Mouse (Mus musculus) stomach, embryonic 14.5 days (tissue): ENCODE data around the gene Gnb1. TPM values are rescaled to one million over a fixed set of nuclear protein-coding genes. Genes with fewer than 3 reads are reported as not detected.

ENCODE experiments used
- ATAC-seq: fragments of 200-750 bp; cut with Nextera tagmentation; 2 replicates; pipeline ENCODE4 v1.8.0; 2017; ENCODE audit warnings: low read depth, moderate TSS enrichment; ENCODE audit not compliant: insufficient number of reproducible peaks, insufficient read depth, low FRiP score
- H3K27ac ChIP-seq: fragments of 300-500 bp; sonication (generic); 2 replicates; pipeline ENCODE4 v1.5.1; 2014; ENCODE audit warnings: mild to moderate bottlenecking, low read length, moderate library complexity, mixed read lengths
- H3K27me3 ChIP-seq: fragments of 300-500 bp; sonication (generic); 2 replicates; pipeline ENCODE4 v1.6.1; 2014; ENCODE audit warnings: low read length, control low read depth, mixed read lengths; ENCODE audit not compliant: control insufficient read depth, insufficient read depth
- H3K36me3 ChIP-seq: fragments of 300-500 bp; sonication (generic); 2 replicates; pipeline ENCODE4 v1.6.1; 2014; ENCODE audit warnings: mild to moderate bottlenecking, control low read depth, low read length, moderate library complexity, mixed read lengths; ENCODE audit not compliant: control insufficient read depth, insufficient read depth
- H3K4me1 ChIP-seq: fragments of 300-500 bp; sonication (generic); 2 replicates; pipeline ENCODE4 v1.6.1; 2014; ENCODE audit warnings: low read length, control low read depth, mixed read lengths; ENCODE audit not compliant: control insufficient read depth, insufficient read depth
- H3K4me2 ChIP-seq: fragments of 300-500 bp; sonication (generic); replicated peaks from 2 replicates; pipeline ENCODE4 v1.6.1; 2014; ENCODE audit warnings: low read depth, low read length, control low read depth
- H3K4me3 ChIP-seq: fragments of 300-500 bp; sonication (generic); 2 replicates; pipeline ENCODE4 v1.5.1; 2014; ENCODE audit warnings: low read depth, low read length, control low read depth
- H3K9ac ChIP-seq: fragments of 300-500 bp; sonication (generic); replicated peaks from 2 replicates; pipeline ENCODE4 v1.6.1; 2014; ENCODE audit warnings: low read depth, mild to moderate bottlenecking, control low read depth, low read length, moderate library complexity, mixed read lengths
- H3K9me3 ChIP-seq: fragments of 300-500 bp; sonication (generic); 2 replicates; pipeline ENCODE4 v1.6.1; 2016; ENCODE audit warnings: low read depth, low read length, control low read depth; ENCODE audit not compliant: control insufficient read depth
- WGBS: fragments of 180-500 bp; shearing (Covaris S2); extraction: QIAGEN DNeasy Blood & Tissue Kit; methylation state at CpG from one replicate; pipeline ENCODE4 v1.1.7; 2014; 5-methylcytosine and 5-hydroxymethylcytosine counted together
- polyA plus RNA-seq: library from polyadenylated mRNA; unstranded; fragments of >200 nt; fragmentation: Nextera tagmentation; extraction: Ambion mirVana; gene quantifications from 2 replicates; pipeline ENCODE4 v1.2.1, GENCODE M21; 2014

Gene Gnb1
- polyA plus RNA-seq, 1 experiment from 2014 or later: 525 TPM

DNA sequence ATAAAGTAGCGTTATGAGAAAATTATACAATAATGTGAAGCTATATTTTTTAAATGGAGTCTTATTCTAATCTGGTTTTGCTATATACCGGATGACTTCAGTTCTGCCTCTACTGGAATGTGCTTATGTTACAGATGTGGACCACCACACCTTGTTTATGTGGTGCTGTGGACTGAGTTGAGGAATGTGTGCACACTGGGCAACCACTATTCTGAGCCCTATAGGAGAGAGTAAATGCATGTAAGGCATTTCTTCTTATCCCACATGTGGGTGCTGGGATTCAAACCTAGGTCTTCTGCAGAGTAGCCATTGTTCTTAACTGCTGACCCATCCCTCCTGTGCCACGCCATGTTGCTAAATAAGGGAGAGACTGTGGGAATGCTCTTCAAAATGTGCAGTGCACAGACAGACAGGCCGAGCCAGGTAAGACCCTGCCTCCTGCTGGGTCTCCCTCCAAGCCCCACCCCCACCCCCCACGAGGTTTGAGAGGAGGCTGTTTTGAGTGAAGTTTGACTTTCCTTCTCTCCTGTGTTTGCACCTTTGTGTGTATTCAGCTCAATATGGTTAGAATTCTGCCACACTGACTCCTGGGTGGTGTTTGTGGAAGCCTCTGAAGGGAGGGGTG, 14.6 kb downstream of the Gnb1 start:
- Histone ChIP-seq H3K27ac (no peak overlapping the region), H3K9ac (no peak overlapping the region)
- no peak for ATAC-seq

DNA sequence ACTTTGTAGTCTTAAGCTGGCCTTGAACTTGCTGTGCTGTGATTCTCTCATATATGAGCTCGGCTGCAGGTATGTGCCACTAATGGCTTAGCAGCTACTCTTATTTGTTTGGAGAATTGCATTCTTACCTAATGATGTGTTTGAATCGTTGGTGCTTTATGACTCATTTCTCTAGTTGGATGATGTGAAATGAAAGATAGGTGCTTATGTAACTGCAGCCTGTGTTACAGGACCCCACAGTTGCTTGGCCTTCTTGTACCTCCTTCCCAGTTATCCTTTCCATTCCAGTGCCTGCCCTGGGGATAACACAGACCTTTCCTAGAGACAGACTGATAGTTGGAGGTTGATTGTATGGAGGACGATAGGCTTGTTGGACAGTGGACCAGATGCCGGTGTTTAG, 17.5 kb downstream of the Gnb1 start:
- H3K9ac ChIP-seq: no peak overlapping the region
- no peaks in the 10 kb centered on the region for H3K36me3 ChIP-seq
- H3K9me3 ChIP-seq: no peaks in the 10 kb centered on the region
- no peak overlapping the region for H3K4me3 ChIP-seq
- peaks cover 8% of the 10 kb centered on the region for H3K4me1 ChIP-seq
- no peak overlapping the region for H3K27ac ChIP-seq
- WGBS: 79% methylated on average over 4 of the region's 4 CpGs
- no peak overlapping the region for H3K4me2 ChIP-seq
- no peak for ATAC-seq
- H3K27me3 ChIP-seq: no peaks in the 10 kb centered on the region

More for the DNA sequence above, 14.6 kb downstream of the Gnb1 start:
- peaks cover 8% of the 10 kb centered on the region for H3K4me1 ChIP-seq
- H3K9me3 ChIP-seq: no peaks in the 10 kb centered on the region
- no peaks in the 10 kb centered on the region for H3K27me3 ChIP-seq
- no peak overlapping the region for H3K4me3 ChIP-seq
- no peak overlapping the region for H3K4me2 ChIP-seq
- H3K36me3 ChIP-seq: no peaks in the 10 kb centered on the region
- WGBS: 82% methylated on average over 5 of the region's 5 CpGs

DNA sequence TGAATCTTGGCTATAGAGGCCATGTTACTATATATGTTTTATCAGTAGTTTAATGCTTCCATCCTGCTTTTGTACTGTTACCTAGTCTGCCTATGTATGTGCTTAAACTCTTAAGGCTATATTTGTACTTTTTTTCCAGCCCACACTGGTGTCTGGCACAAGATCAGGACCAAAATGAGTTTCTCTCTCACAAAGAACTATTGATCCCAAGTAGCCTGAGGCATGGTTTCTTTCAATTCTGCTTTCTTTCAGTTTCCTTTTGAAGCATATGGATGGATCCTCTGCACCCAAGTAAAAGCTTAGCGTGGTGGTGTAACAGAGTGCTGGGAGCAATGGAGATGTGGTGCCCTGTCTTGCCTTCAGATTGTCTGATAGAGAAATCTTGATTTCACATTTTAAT, 19.8 kb downstream of the Gnb1 start:
- H3K4me1 ChIP-seq: no peaks in the 10 kb centered on the region
- no peaks in the 10 kb centered on the region for H3K27me3 ChIP-seq
- 86% methylated on average over 1 of the region's 1 CpGs for WGBS
- no peak for ATAC-seq
- H3K27ac ChIP-seq: no peak overlapping the region
- H3K4me3 ChIP-seq: no peak overlapping the region
- H3K36me3 ChIP-seq: 0 out of 2 replicates have a peak, but pooled peaks cover 3% of the 10 kb centered on the region
- no peak overlapping the region for H3K9ac ChIP-seq
- H3K4me2 ChIP-seq: no peak overlapping the region
- no peaks in the 10 kb centered on the region for H3K9me3 ChIP-seq

DNA sequence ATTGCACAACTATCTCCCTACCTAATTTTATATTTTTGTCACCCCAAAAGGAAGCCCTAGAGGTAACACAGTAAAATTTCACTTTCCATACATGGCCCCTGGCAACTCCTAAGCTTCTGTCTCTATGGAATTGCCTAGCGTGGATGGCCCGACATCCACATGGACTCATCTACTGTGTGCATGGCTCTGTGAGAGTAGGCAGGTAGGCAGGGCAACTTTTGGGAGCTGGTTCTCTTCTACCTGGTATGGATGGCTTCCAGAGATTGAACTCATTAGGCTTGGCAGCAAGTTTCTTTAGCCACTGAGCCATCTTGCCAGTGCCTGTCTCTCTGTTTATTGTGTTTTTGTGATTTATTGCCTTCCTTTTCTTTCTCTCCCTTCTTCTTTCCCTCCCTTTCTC, 23.6 kb downstream of the Gnb1 start:
- H3K9ac ChIP-seq: no peak overlapping the region
- no peaks in the 10 kb centered on the region for H3K4me1 ChIP-seq
- no peak overlapping the region for H3K4me3 ChIP-seq
- 0 out of 2 replicates have a peak, but pooled peaks cover 3% of the 10 kb centered on the region for H3K36me3 ChIP-seq
- H3K27me3 ChIP-seq: no peaks in the 10 kb centered on the region
- H3K4me2 ChIP-seq: no peak overlapping the region
- 89% methylated on average over 2 of the region's 2 CpGs for WGBS
- ATAC-seq: no peak
- no peak overlapping the region for H3K27ac ChIP-seq
- H3K9me3 ChIP-seq: no peaks in the 10 kb centered on the region

DNA sequence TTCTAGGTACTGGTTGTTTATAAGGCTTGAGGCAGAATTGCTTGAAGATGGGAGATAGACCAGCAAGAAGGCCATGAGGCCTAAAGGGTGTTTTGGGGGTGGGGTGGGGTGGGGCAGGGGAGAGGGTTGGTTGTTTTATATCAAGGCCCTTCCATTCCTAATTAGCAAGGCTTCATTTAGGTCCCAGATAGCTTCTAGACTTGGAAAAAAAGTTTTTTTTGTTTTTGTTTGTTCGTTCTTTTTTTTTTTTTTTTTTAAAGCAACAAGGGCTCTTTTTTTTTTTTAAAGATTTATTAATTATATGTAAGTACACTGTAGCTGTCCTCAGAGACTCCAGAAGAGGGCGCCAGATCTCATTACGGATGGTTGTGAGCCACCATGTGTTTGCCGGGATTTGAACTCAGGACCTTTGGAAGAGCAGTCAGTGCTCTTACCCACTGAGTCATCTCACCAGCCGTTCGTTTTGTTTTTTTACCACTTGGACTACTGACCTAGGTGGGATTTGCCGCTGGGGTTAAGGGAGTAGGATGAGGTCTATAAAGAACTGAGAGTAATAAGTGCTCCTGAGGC, 26.9 kb downstream of the Gnb1 start:
- Histone ChIP-seq H3K4me3 (no peak overlapping the region), H3K9me3 (no peaks in the 10 kb centered on the region), H3K4me1 (no peaks in the 10 kb centered on the region), H3K4me2 (no peak overlapping the region), H3K27ac (no peak overlapping the region), H3K9ac (no peak overlapping the region), H3K36me3 (0 out of 2 replicates have a peak, but pooled peaks cover 3% of the 10 kb centered on the region), H3K27me3 (no peaks in the 10 kb centered on the region)
- ATAC-seq: no peak
- WGBS: 87% methylated on average over 7 of the region's 7 CpGs

DNA sequence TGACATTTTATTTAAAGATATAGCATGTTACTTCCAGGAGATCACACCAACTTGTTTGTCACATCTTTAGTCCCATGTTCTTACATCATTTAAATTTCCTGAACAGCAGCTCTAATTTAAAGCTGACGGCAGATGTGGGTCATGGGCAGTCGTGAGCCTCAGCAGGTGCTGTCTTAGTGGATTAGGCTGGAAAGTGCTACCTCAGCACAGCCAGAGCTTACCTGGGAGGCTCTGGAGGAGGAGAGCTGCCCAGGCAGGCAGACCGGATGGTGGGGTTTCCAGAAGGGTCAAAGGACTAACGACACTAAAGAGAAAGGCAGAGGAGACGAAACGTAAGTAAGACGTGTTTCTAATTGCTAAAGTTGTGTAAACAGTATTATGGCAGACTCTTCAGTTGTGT, 31.2 kb downstream of the Gnb1 start:
- no peak for ATAC-seq
- H3K27me3 ChIP-seq: no peaks in the 10 kb centered on the region
- H3K9me3 ChIP-seq: no peaks in the 10 kb centered on the region
- H3K27ac ChIP-seq: no peak overlapping the region
- H3K9ac ChIP-seq: no peak overlapping the region
- H3K36me3 ChIP-seq: peaks cover 12% of the 10 kb centered on the region; the same call in 1 of the 2 replicates
- no peaks in the 10 kb centered on the region for H3K4me1 ChIP-seq
- no peak overlapping the region for H3K4me2 ChIP-seq
- H3K4me3 ChIP-seq: no peak overlapping the region
- WGBS: 50% methylated on average over 7 of the region's 7 CpGs

DNA sequence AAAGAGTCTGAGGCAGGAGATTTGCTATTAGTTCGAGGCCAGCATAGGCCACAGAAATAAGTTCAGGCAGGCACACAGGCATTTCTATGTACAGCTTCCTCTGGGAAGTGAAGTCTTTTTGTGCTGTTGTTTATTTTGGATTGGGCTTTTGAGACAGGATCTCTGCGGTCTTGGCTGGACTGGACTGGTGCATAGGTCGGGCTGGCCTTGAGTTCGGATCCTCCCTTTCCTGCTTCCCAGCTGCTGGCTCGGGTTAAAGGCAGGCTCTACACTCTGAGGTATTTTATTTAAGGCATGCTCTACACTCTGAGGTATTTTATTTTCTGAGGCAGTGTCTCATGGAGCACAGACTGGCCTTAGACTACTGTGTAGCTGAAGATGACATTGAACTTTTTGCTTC, 34.6 kb downstream of the Gnb1 start:
- 81% methylated on average over 5 of the region's 5 CpGs for WGBS
- H3K9me3 ChIP-seq: no peaks in the 10 kb centered on the region
- no peak overlapping the region for H3K27ac ChIP-seq
- H3K9ac ChIP-seq: no peak overlapping the region
- peaks cover 41% of the 10 kb centered on the region for H3K36me3 ChIP-seq
- no peak overlapping the region for H3K4me2 ChIP-seq
- no peaks in the 10 kb centered on the region for H3K4me1 ChIP-seq
- no peak overlapping the region for H3K4me3 ChIP-seq
- ATAC-seq: no peak
- no peaks in the 10 kb centered on the region for H3K27me3 ChIP-seq

DNA sequence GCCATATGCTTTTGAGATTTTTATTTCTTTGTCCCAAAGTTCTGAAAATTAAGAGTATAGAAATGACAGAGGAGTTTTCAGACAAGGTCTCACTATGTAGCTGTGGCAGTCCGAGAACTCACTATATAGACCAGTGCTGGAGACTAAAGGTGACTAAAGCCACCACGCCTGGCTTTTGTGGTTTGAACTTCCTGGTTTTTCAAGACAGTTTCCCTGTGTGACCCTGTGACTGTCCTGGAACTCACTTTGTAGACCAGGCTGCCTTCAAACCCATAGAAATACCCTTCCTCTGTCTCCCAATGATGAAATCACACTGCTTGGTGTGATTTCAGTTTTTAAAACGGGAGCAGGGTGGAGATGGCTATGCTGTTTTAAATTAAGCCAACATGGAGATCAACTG, 38.1 kb downstream of the Gnb1 start:
- H3K4me1 ChIP-seq: no peaks in the 10 kb centered on the region
- no peaks in the 10 kb centered on the region for H3K9me3 ChIP-seq
- 89% methylated on average over 3 of the region's 3 CpGs for WGBS
- no peak for ATAC-seq
- no peak overlapping the region for H3K4me3 ChIP-seq
- no peak overlapping the region for H3K9ac ChIP-seq
- no peak overlapping the region for H3K27ac ChIP-seq
- H3K4me2 ChIP-seq: no peak overlapping the region
- H3K36me3 ChIP-seq: peaks cover 64% of the 10 kb centered on the region
- H3K27me3 ChIP-seq: no peaks in the 10 kb centered on the region

DNA sequence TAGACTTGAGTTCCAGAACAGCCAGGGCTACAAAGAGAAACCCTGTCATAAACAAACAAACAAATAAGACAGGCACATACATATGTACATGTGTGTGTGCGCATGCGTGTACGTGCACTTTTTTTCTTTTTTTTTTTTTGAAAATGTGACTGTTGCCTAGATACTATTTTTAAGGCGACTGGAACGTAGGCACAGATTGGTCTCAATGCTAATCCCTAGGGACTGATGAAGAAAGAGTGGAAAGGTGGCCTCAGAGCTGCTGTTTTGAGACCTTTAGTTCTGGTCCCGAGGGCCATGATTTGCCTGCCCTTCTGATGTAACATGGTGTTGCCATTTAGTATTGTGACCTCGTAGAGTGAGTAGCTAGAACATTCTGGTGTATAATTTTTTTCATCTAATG, 58.8 kb downstream of the Gnb1 start:
- Histone ChIP-seq H3K36me3 (peaks cover 70% of the 10 kb centered on the region), H3K9ac (no peak overlapping the region), H3K4me1 (no peaks in the 10 kb centered on the region), H3K27me3 (no peaks in the 10 kb centered on the region), H3K4me3 (no peak overlapping the region), H3K27ac (no peak overlapping the region), H3K4me2 (no peak overlapping the region), H3K9me3 (no peaks in the 10 kb centered on the region)
- ATAC-seq: no peak
- 87% methylated on average over 7 of the region's 7 CpGs for WGBS
